Mouse (Mus musculus): ENCODE data around the gene Lama4.

The Lama4 gene

GRCm38 (mm10) chr10:39157321-39157720, 192.0 kb downstream of the Lama4 start:
- no peak for DNase-seq (ENCODE audit: low spot score in 2 of 2)

DNA sequence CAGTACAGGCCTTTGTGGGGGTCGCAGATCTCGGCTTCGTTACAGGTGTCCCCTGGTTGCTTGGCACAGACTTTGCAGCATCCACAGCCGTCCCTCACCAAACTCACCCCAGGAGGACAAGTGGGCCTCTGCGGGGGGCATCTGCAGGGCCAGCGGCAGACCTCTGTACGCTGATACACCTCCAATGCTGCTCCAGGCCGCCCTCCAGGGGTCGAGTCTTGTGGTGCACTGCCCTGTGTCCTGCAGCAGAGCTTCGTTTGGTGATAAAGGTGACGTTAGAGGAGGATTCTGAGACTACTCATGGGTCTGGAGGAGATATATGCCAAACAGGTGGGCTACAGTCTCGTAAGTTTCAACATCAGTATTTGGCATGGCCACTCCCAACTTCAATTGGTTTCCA, 193.0 kb downstream of the Lama4 start:
- no peak for DNase-seq (ENCODE audit: low spot score in 2 of 2)
